Mouse (Mus musculus) midbrain, embryonic 11.5 days (tissue): Measurements from ENCODE around the gene Wdr82. TPM values are rescaled to one million over a fixed set of nuclear protein-coding genes. Genes with fewer than 3 reads are reported as not detected.
"Not testable (repeated sequence)": the region's sequence is repeated elsewhere in the genome, so short reads cannot be mapped to it uniquely, and the experiment has no call there.

ENCODE experiments used
- ATAC-seq: fragments of 200-750 bp; cut with Nextera tagmentation; 2 replicates; pipeline ENCODE4 v1.8.0; 2017; ENCODE audit warnings: moderate TSS enrichment, moderate library complexity; ENCODE audit not compliant: low FRiP score
- DNase-seq: peaks from one replicate; pipeline ENCODE4 v3.0.0; 2015; ENCODE audit warnings: low spot score; ENCODE audit errors: missing footprints
- H3K27ac ChIP-seq: fragments of 300-500 bp; sonication (generic); 2 replicates; pipeline ENCODE4 v1.5.1; 2014; ENCODE audit warnings: low read depth, low read length
- H3K27me3 ChIP-seq: fragments of 300-500 bp; sonication (generic); 2 replicates; pipeline ENCODE4 v1.6.1; 2014; ENCODE audit warnings: mild to moderate bottlenecking, low read length, moderate library complexity, mixed read lengths; ENCODE audit not compliant: control insufficient read depth, insufficient read depth
- H3K36me3 ChIP-seq: fragments of 300-500 bp; sonication (generic); 2 replicates; pipeline ENCODE4 v1.6.1; 2014; ENCODE audit warnings: mild to moderate bottlenecking, low read length, moderate library complexity, mixed read lengths; ENCODE audit not compliant: control insufficient read depth, insufficient read depth
- H3K4me1 ChIP-seq: fragments of 300-500 bp; sonication (generic); 2 replicates; pipeline ENCODE4 v1.6.1; 2014; ENCODE audit warnings: low read length; ENCODE audit not compliant: control insufficient read depth, insufficient read depth
- H3K4me2 ChIP-seq: fragments of 300-500 bp; sonication (generic); 2 replicates; pipeline ENCODE4 v1.6.1; 2014; ENCODE audit warnings: mild to moderate bottlenecking, moderate library complexity
- H3K4me3 ChIP-seq: fragments of 300-500 bp; sonication (generic); 2 replicates; pipeline ENCODE4 v1.5.1; 2014; ENCODE audit warnings: low read depth, low read length
- H3K9ac ChIP-seq: fragments of 300-500 bp; sonication (generic); 2 replicates; pipeline ENCODE4 v1.6.1; 2014; ENCODE audit warnings: low read length
- H3K9me3 ChIP-seq: fragments of 300-500 bp; sonication (generic); 2 replicates; pipeline ENCODE4 v1.6.1; 2016; ENCODE audit warnings: low read length; ENCODE audit not compliant: control insufficient read depth
- WGBS: fragments of 180-500 bp; shearing (Covaris S2); extraction: QIAGEN DNeasy Blood & Tissue Kit; methylation state at CpG from one replicate; pipeline ENCODE4 v1.1.7; 2014; 5-methylcytosine and 5-hydroxymethylcytosine counted together
- polyA plus RNA-seq: library from polyadenylated mRNA; unstranded; fragments of >200 nt; fragmentation: Nextera tagmentation; extraction: Ambion mirVana; gene quantifications from 2 replicates; pipeline ENCODE4 v1.2.1, GENCODE M21; 2014

Wdr82 gene
- polyA plus RNA-seq, 1 experiment from 2014 or later = 32.6 TPM

DNA sequence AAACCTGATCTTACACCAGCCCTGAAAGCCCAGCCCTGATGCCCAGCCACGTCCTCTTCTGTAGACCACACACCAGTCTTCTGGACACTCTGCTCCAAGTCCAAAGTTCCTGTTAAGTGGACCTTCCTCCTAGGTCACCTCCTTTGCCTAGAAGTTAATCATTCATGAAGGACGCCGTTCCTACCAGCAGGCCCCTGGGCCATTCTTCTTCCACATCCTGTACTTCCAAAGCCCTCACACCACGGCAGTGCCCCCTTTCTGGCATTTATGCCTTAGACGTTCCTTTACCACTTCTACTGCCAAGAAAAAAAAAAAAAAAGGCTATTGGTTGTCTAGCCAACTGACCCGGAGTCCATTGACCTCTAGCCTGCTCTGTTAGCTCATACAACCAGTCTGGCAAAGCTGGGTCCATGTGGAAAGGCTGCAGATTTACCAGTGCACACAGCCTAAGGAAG lies 12.7 kb upstream of the Wdr82 start, which contains the start of gene Glyctk:
Glyctk (minus strand) TSS at position 102 of the 455 bp plus-strand sequence.
- Histone ChIP-seq H3K27ac (no peak within 1 kb of the TSS), H3K4me1 (peaks cover 5% of the 10 kb centered on the region; the same call in 1 of the 2 replicates), H3K9me3 (no peaks in the 10 kb centered on the region), H3K36me3 (0 out of 2 replicates have a peak, but pooled peaks cover 2% of the 10 kb centered on the region), H3K9ac (no peak within 1 kb of the TSS), H3K4me3 (no peak within 1 kb of the TSS), H3K4me2 (no peak within 1 kb of the TSS), H3K27me3 (no peaks in the 10 kb centered on the region)
- ATAC-seq (no peak), DNase-seq (peak; percentile 86)
- 88% methylated on average over 6 of the region's 6 CpGs for WGBS

DNA sequence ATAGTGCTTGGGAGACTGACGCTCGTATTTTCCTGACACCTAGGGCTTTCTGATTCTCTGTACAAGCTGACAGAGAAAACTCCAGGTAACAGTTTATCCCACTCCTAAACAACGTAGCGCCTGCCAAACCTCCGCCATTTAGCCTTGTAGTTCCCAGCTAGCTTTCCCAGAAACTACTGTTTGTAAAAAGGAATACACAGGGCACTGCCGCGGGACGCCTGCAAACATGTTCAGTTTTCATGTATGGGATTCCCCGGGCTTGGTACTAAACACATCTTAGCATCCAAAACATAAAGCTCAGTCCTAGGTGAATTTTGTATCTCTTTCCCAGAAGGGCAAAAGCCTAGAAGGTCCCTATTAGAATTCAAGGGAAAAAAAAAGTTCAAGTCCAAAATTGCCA lies 11.5 kb upstream of the Wdr82 start:
- H3K27ac ChIP-seq = no peak overlapping the region
- H3K4me2 ChIP-seq = peak overlapping the region; percentile 57; the same call in 1 of the 2 replicates
- no peaks in the 10 kb centered on the region for H3K27me3 ChIP-seq
- DNase-seq = no peak
- peaks cover 5% of the 10 kb centered on the region; the same call in 1 of the 2 replicates for H3K4me1 ChIP-seq
- WGBS = 81% methylated on average over 9 of the region's 9 CpGs
- ATAC-seq = no peak
- no peak overlapping the region for H3K4me3 ChIP-seq
- H3K9ac ChIP-seq = no peak overlapping the region
- H3K36me3 ChIP-seq = 0 out of 2 replicates have a peak, but pooled peaks cover 2% of the 10 kb centered on the region
- no peaks in the 10 kb centered on the region for H3K9me3 ChIP-seq

GRCm38 (mm10) chr9:106159784-106160301 lies 10.9 kb upstream of the Wdr82 start:
- H3K27me3 ChIP-seq = no peaks in the 10 kb centered on the region
- WGBS = 1% methylated on average over 24 of the region's 24 CpGs

DNA sequence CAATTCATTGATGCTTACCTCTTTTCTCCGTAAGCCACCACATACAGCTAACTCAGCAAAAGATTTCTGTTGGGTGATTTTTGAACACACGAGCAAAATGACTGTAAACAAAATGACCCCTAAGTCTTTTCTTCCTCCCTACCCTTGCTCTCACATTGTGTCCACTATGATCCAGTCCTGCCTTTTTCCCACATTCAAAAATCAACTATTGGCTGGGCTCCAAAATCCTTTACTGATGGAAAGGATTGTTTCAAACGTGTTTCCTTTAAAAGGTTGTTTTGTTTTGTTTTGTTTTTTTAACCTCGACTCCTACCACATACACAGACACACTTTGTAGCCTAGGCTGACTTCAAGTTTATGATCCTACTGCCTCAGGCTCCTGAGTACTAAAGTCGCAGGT lies 10.3 kb upstream of the Wdr82 start:
- DNase-seq (no peak), ATAC-seq (no peak)
- H3K9ac ChIP-seq = peak overlapping the region; percentile 77
- H3K9me3 ChIP-seq = no peaks in the 10 kb centered on the region
- no peaks in the 10 kb centered on the region for H3K27me3 ChIP-seq
- H3K4me1 ChIP-seq = peaks cover 5% of the 10 kb centered on the region; the same call in 1 of the 2 replicates
- WGBS = 39% methylated on average over 5 of the region's 5 CpGs
- H3K4me3 ChIP-seq = peak overlapping the region; percentile 43
- peak overlapping the region; percentile 57 for H3K4me2 ChIP-seq
- peak overlapping the region; percentile 90 for H3K27ac ChIP-seq
- H3K36me3 ChIP-seq = no peaks in the 10 kb centered on the region

More at GRCm38 (mm10) chr9:106159784-106160301, 10.9 kb upstream of the Wdr82 start:
- peak; percentile 82 for ATAC-seq
- peak overlapping the region; percentile 57 for H3K4me2 ChIP-seq
- H3K36me3 ChIP-seq = no peaks in the 10 kb centered on the region
- H3K4me1 ChIP-seq = peaks cover 5% of the 10 kb centered on the region; the same call in 1 of the 2 replicates
- H3K9ac ChIP-seq = peak overlapping the region; percentile 77
- DNase-seq = peak; percentile 98
- peak overlapping the region; percentile 90 for H3K27ac ChIP-seq
- peak overlapping the region; percentile 43 for H3K4me3 ChIP-seq
- H3K9me3 ChIP-seq = no peaks in the 10 kb centered on the region

- no peak for ATAC-seq
- Histone ChIP-seq H3K4me1 (0 out of 2 replicates have a peak, but pooled peaks cover 3% of the 10 kb centered on the region), H3K4me2 (no peak overlapping the region), H3K9me3 (no peaks in the 10 kb centered on the region), H3K36me3 (no peaks in the 10 kb centered on the region), H3K4me3 (no peak overlapping the region), H3K9ac (no peak overlapping the region), H3K27me3 (no peaks in the 10 kb centered on the region), H3K27ac (no peak overlapping the region)
- DNase-seq = no peak
- 83% methylated on average over 2 of the region's 2 CpGs for WGBS
Measured at GRCm38 (mm10) chr9:106166709-106167108, 4.0 kb upstream of the Wdr82 start.

GRCm38 (mm10) chr9:106167241-106167640 lies 3.5 kb upstream of the Wdr82 start:
- 72% methylated on average over 3 of the region's 3 CpGs for WGBS
- Histone ChIP-seq H3K9me3 (no peaks in the 10 kb centered on the region), H3K4me1 (0 out of 2 replicates have a peak, but pooled peaks cover 3% of the 10 kb centered on the region), H3K9ac (no peak overlapping the region), H3K27me3 (no peaks in the 10 kb centered on the region), H3K4me3 (no peak overlapping the region), H3K27ac (no peak overlapping the region), H3K4me2 (no peak overlapping the region), H3K36me3 (no peaks in the 10 kb centered on the region)
- DNase-seq = no peak
- ATAC-seq = no peak

GRCm38 (mm10) chr9:106167703-106168102 lies 3.0 kb upstream of the Wdr82 start:
- 41% methylated on average over 1 of the region's 1 CpGs for WGBS
- Histone ChIP-seq H3K27ac (no peak overlapping the region), H3K4me1 (0 out of 2 replicates have a peak, but pooled peaks cover 3% of the 10 kb centered on the region), H3K4me3 (no peak overlapping the region), H3K36me3 (no peaks in the 10 kb centered on the region), H3K27me3 (no peaks in the 10 kb centered on the region), H3K9me3 (no peaks in the 10 kb centered on the region), H3K4me2 (no peak overlapping the region), H3K9ac (no peak overlapping the region)
- no peak for ATAC-seq
- DNase-seq = no peak

DNA sequence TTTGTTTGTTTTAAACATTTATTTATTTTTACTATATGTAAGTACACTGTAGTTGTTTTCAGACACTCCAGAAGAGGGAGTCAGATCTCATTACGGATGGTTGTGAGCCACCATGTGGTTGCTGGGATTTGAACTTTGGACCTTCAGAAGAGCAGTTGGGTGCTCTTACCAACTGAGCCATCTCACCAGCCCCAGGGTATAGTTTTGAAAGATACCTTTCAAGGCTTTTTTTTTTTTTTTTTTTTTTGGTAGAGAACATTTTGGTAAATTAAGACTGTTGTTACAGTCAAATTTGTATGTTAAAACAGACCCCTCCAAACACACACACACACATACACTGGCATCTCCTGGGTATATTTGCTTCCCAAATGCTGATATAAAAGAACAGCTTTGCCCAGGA lies 1.7 kb upstream of the Wdr82 start:
- H3K36me3 ChIP-seq, H3K9me3 ChIP-seq, H3K9ac ChIP-seq, H3K27ac ChIP-seq, ATAC-seq, H3K4me2 ChIP-seq, H3K4me3 ChIP-seq, H3K27me3 ChIP-seq, DNase-seq: not testable (repeated sequence)
- H3K4me1 ChIP-seq = peaks cover 11% of the 10 kb centered on the region
- 84% methylated on average over 1 of the region's 1 CpGs for WGBS

DNA sequence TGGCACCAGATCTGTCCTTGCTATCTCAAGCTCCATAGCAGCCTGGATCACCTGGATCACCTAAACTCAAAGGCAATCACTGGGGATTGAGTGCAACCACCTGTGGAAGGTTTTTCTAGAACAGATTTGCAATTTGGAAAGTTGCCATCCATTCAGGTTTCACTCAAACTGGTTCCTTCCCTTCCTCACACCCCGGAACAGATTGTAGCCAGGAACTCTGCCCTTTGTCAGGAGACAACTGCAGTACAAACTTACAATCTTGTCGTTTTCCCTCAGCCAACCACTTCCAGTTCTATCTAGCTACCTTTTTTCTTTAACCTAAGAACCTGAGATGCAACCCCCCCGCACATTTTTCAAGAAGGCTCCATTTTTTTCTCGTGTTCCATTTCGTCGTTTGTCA lies 811 bp upstream of the Wdr82 start:
- peak overlapping the region; percentile 75; the same call in 1 of the 2 replicates for H3K4me3 ChIP-seq

More for the DNA sequence above, 811 bp upstream of the Wdr82 start:
- WGBS = 41% methylated on average over 6 of the region's 6 CpGs
- Histone ChIP-seq H3K27ac (no peak overlapping the region), H3K9ac (no peak overlapping the region), H3K36me3 (no peaks in the 10 kb centered on the region), H3K9me3 (no peaks in the 10 kb centered on the region), H3K4me2 (peak overlapping the region; percentile 70), H3K4me1 (peaks cover 12% of the 10 kb centered on the region), H3K27me3 (no peaks in the 10 kb centered on the region)
- ATAC-seq (no peak), DNase-seq (no peak)
